Mouse (Mus musculus) layer of hippocampus, adult 11-12 months (tissue): ENCODE data around the gene Kptn.

ENCODE experiments used
- DNase-seq: peaks from one replicate; pipeline ENCODE4 v3.0.0; 2022; ENCODE audit warnings: low spot score

Gene Kptn

DNA sequence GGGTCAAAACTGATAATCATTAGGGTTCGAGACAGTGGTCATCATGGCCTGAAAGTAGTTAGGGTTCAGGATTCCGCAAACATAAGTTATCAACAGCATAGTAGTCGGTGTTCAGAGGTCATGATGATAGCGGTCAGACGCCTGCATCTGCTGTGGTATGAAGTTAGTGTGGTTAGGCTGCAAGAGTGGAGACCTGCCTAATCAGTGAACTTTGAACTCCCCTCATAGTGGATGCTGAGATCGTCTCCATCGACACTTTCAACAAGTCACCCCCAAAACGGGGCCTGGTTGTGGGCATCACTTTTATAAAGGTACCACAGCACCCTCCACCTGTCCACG, 536 bp downstream of the Kptn start:
- DNase-seq, result no peak

- DNase-seq, result no peak
Observed at GRCm38 (mm10) chr7:16125829-16126228, 6.1 kb downstream of the Kptn start.

- no peak for DNase-seq
Observed at GRCm38 (mm10) chr7:16128344-16128743, 8.6 kb downstream of the Kptn start.

DNA sequence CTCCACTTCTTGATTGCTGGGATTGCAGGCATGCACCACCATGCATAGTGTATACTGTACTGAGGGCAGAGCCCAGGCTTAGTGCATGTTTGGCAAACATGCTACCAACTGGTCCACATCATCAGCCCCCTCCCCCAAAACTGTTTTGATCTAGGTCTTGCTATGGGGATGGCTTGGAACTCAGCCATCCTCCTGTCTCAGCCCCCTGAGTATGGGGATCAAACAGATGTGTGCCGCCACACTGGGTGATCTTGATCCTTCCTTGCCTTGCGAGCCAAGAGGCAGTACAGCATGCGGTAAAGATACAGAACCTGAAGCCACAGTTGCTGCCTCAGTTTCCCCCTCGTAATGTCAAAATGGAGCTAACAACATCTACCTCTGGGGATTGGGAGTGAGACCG, 9.2 kb downstream of the Kptn start:
- DNase-seq, result no peak

- peak; percentile 91 for DNase-seq
Observed at GRCm38 (mm10) chr7:16129421-16129845, 9.7 kb downstream of the Kptn start, which contains the start of gene Slc8a2. Slc8a2 (plus strand) TSS chr7:16129826.

- DNase-seq, result peak; percentile 54
Observed at GRCm38 (mm10) chr7:16129846-16130691, 10.4 kb downstream of the Kptn start.

DNA sequence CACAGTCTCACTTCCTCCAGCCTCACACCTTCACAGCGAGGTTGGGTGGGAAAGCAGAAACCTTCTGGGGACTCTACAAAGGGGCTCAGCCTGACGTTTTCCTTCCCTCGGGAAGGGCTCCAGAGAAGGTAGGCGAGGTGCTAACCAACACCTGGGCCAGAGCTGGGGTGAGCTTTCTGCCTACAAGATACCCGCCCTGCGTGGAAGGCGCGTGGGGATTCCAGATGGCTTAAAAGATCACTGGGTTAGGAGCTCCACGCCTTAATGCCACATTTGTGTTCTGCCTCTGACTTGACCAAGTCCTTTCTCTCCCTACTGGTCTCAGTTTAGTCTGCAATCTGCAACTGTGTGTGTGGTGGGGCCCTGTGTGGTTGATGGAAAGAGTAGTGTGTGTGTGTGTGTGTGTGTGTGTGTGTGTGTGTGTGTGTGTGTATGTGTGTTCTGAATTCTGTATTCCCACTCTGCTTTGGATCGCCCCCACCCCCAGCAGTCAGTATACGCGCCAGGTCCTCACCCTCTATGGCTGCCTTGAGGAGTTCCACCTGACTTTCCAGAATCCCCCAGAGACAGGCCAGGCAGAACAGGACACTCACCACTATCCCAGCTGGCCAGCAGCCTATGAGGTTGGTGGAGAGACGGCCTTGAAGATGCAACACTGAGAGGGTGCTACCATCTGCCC, 11.4 kb downstream of the Kptn start:
- DNase-seq, result no peak

DNA sequence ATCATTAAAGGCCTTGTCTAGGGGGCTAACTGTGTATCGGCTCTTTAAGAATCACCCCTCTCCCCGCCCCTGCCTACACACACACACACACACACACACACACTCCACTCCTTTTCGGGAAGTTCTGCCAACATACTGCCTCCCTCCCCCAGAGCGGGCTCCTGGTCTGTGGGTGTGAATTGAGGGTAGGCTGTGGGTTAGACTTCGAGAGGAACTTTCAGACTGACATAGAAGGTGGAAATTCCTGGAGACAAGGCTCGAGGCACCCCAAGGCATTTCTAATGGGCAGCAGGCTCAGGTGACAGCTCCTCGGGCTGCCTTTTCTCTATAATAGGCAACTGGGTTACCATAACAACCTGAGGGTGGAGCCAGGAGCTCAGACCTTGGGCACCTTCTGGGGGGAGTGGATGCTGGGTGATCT, 12.5 kb downstream of the Kptn start:
- no peak for DNase-seq

DNA sequence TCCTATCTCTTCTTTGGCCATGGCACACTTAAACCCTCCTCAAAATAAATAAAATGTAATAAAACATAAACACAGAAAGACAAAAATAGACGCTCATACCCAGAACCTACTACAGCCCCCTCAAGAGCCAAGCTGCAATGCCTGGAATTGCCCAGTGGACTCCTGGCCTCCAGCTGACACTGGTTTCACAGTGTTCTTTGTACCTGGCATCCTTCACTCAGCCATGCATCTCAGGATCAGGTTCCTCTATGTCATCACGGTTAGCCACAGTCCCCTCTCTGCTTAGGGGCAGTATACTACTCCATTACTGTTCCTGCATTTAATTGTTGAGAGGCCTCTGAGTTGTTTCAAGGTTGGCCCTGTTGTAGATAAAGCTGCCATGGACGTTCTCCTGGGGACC, 13.2 kb downstream of the Kptn start:
- DNase-seq, result no peak

DNA sequence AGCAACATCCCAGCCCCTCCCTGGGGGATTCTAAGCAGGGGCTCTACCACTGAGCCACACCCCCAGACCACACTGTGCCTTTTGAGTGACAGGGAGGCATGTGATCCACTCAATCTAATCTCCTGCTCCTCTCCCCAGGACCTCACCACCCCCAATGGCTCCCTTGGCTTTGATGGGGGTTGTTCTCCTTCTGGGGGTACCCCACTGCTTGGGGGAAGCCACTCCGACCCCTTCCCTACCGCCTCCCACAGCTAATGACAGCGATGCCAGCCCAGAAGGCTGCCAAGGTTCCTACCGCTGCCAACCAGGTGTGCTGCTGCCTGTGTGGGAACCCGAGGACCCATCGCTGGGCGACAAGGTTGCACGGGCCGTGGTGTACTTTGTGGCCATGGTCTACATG, 14.0 kb downstream of the Kptn start:
- DNase-seq, result no peak

DNA sequence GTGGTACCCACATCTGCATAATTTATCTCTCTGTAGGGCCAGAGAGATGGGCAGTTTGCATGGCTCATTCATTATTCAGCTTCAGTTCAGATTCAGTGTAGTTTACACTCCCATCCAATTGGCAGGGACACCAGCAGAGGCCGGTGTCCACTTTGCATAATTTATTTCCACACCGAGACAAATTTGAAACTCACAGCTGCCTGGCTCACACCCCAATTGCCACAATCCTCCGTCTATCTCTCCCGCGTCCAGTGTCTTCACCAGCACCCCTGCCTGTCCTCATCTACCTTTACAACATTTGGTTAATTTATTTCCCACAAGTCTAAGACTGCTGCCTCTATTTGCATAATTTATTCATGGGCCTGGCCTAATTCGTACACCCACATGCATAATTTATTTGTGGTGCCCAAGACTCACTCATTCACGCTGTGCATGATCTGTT, 15.3 kb downstream of the Kptn start:
- DNase-seq, result no peak

- DNase-seq, result peak; percentile 75
Observed at GRCm38 (mm10) chr7:16146489-16147410, 27.1 kb downstream of the Kptn start.

GRCm38 (mm10) chr7:16147643-16148042, 27.9 kb downstream of the Kptn start:
- no peak for DNase-seq

- peak; percentile 91 for DNase-seq
Observed at GRCm38 (mm10) chr7:16149241-16149640, 29.5 kb downstream of the Kptn start.

DNA sequence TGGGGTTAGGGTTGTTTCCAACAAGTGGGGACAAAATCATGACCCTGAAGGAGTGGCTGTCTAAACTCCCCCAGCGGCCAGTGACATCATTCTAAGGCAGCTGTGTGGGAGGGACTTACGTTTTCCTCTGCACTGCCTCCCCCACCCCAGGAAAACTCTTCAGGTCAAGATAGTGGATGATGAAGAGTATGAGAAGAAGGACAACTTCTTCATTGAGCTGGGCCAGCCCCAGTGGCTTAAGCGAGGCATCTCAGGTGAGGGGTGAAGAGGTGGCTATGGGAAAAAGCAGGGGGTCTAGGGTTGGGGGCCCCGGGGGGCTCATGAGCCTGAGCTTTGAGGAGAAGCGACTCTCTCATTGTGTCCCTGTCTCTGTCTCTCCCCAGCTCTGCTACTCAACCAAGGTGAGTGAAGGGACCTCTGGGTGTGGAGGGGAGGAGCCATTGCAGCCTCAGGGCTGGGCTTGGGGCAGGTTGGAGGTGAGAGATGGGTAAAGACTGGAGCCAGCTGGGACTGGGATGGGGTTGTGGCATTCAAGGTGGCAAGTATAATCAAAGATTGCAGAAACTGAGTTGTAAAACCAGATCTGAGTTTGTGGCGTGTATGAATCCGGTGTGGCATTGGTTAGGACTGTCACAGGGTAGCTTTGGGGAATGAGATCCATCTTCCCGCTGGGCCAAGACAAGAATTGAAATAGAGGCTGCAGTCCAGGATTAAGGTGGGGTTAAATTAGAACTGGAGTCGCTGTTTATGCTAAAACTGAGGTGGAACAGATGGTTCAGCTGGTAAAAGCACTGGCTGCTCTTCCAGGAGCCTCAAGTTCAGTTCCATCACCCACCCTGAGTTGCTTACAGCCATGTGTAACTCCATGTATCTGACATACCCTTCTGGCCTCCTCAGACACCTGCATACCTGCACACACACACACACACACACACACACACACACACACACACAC, 30.8 kb downstream of the Kptn start:
- no peak for DNase-seq

- peak; percentile 68 for DNase-seq
Observed at GRCm38 (mm10) chr7:16153522-16153921, 33.8 kb downstream of the Kptn start.

DNA sequence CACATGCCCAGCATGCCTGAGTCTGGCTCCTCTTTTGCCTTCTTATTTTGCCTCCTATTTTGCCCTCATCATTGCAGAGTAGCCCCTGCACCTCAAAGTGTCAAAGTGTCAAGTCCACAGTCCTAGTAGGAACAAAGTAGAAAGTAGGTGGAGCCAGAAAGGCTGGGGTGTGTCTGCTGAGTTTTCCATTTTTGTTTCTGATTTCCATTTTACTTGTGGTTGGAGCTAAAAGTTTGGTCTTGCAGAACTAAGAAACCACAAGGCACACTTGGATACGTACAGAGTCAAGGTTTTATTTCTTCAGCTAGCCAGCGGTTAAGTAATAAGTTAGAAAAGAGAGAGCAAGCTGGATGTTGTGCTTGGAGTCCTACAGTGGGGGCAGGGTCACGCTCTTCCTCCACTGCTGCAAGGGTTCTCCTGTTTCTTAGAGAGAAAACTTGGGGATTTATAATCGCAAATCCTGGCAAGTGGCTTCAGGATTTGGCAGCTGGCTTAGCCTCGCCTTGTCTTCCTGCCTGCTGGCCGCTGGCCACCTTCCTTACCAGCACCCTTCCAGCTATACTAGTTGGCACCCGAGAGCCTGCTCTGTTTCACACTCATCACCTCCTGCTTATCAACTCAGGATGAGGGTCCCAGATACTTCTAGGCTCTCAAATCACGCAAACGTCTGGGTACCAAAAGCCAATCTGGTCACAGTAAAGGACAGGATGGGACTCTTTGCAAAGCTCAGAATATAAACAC, 35.6 kb downstream of the Kptn start:
- DNase-seq, result no peak

DNA sequence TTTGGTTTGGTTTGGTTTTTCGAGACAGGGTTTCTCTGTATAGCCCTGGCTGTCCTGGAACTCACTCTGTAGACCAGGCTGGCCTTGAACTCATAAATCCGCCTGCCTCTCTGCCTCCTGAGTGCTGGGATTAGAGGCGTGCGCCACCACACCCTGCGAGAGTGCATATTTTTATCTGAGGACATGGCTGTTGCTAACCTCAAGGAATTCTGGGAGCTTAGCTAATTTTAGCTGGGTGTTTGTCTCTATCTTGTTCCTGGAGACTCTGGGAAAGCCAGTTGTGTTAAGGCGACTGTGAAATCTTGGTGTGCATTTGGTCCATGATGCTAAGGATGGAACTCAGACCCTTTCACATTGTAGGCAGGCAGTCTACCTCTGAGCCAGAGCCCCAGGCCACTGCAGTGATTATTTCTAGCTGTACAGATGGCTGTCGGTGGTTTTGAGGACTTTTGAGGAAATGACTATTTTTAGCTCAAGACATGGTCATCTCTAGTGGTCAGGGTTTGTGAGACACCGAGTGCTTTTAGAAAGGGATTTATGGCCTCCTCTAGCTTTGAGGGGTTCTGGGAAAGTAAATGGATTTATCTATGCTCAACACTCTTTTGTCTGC, 36.5 kb downstream of the Kptn start:
- no peak for DNase-seq

DNA sequence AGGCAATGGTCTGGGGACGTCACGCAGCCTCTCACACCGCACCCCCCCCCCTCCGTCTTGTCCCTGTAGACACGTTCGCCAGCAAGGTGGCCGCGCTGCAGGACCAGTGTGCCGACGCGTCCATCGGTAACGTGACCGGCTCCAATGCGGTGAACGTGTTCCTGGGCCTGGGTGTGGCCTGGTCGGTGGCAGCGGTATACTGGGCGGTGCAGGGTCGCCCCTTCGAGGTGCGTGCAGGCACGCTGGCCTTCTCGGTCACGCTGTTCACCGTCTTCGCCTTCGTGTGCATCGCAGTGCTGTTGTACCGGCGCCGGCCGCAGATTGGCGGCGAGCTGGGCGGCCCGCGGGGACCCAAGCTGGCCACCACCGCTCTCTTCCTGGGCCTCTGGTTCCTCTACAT, 39.0 kb downstream of the Kptn start:
- DNase-seq, result no peak

DNA sequence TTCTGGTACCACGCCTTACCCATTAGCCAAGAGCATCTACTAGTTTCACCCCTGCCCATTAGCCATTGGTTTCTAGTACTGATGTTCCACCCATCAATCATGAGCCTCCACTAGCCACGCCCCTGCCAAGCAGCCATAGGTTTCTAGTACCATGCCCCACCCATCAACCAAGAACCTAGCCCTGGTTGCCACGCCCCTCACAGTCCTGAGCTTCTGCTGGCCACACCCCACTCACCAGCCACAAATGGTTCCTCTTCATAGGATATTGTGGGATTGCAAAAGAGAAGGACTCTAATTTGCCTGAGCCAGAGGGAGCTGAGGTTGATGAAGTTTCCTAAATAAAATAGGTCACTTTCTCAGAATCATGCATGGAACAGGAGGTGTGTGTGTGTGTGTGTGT, 41.0 kb downstream of the Kptn start:
- no peak for DNase-seq
